Mouse (Mus musculus) heart, postnatal 10 days (tissue): ENCODE data around the gene Stx18. TPM values are rescaled to one million over a fixed set of nuclear protein-coding genes. Genes with fewer than 3 reads are reported as not detected.

Experiments used
- DNase-seq, 2 experiments: peaks; one replicate each; pipeline ENCODE4 v3.0.0; 2021
- intact Hi-C: fragments of 180-260 bp; cut with DNase I; formaldehyde crosslinking; loops from one replicate; pipeline ENCODE4 v1.15.1; 2025
- total RNA-seq, 2 experiments: library from RNA; stranded (reverse); gene quantifications; 2 replicates each; pipeline ENCODE4 v1.2.3; 2021

The Stx18 gene
- 10 to 100 TPM; 20.9 to 22.2 TPM for total RNA-seq

GRCm38 (mm10) chr5:38038710-38039592 lies at the start of gene Stx18:
Gene Stx18 (plus strand): TSS chr5:38038742.
- intact Hi-C loops = loop anchor here (5.0 kb wide), 1 partner anchor 217 kb away; the partner anchor contains the start of gene Msx1
- peak; percentile 92 to 93 for DNase-seq

GRCm38 (mm10) chr5:37992346-37992745 lies 46.2 kb upstream of the Stx18 start:
- DNase-seq = no peak
- intact Hi-C loops = no loop called here

GRCm38 (mm10) chr5:37998805-37999204 lies 39.7 kb upstream of the Stx18 start:
- no peak for DNase-seq
- intact Hi-C loops = no loop called here

DNA sequence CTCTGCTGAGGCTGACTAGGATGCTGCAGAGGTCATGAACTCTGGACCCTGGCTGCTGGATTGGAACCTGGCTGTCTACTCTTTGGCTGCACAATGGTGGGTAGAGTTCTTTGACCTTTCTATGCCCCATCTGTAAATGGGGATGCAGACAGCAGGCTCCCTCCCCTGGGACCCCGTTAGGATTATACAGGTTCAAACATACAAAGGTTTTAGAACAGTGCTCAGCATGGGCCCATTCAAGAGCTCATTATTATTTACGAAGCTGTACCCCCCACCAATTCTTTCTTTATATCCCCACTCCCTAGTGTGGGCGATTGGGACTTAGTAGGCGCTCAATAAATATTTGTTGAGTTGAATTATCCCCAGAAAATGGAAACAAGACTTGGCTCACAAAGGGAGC lies 36.0 kb upstream of the Stx18 start:
- intact Hi-C loops = no loop called here
- no peak for DNase-seq

DNA sequence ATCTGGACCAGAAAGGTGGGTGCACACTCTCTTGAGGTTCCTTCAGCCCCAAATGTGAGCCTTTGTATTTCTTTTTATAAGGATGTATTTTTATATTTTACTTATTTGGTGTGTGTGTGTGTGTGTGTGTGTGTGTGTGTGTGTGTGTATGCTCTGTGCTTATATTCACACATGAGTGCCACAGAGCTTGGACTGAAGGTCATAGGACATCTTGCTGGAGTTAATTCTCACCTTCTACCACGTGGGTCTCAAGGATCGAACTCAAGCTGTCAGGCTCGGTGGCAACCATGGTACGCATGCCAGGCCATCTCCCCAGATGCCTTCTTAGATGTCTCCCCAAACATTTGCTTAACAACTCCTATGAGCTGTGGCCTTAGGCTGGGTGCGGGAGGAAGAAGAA lies 33.8 kb upstream of the Stx18 start:
- DNase-seq = no peak
- intact Hi-C loops = no loop called here

- intact Hi-C loops = no loop called here
- DNase-seq = no peak
Observed at GRCm38 (mm10) chr5:38006415-38007347, 31.9 kb upstream of the Stx18 start.

DNA sequence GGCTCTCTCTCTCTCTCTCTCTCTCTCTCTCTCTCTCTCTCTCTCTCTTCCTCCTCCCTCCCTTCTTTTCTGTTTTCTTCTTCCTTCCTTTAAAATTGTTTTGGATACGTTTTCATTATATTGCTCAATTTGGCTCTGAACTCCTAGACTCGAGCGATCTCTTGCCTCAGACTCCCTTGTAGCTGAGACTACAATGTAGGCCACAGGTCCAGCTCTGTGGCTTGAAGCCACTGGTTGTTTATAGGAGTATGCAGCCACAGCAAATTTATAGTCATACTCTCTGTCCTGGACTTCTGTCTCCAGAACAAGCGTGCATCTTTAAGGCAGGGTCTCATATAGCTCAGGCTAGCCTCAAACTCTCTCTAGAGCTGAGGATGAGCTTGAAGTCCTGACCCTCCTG lies 29.5 kb upstream of the Stx18 start:
- no peak for DNase-seq
- intact Hi-C loops = no loop called here

DNA sequence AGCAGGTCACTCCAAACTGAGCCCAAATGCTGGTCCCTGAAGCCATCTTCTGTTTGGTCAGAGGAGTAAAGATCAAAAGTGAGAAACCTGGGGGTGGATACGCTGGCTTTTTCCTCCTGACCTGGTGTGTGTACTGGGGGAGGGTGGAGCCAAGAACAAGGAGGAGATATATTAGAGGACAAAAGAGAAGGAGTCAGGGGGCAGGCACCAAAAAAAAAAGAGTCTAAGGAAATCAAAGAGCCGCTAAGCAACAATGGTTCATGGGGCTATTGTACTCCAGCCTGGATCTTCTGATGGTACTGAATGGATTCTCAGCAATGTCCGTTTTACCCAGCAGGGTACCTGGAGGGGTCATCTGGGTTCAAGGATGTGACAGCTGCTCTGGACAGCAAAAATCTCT lies 23.6 kb upstream of the Stx18 start:
- no peak for DNase-seq
- intact Hi-C loops = no loop called here

- intact Hi-C loops = no loop called here
- no peak for DNase-seq
Observed at GRCm38 (mm10) chr5:38016945-38017344, 21.6 kb upstream of the Stx18 start.

DNA sequence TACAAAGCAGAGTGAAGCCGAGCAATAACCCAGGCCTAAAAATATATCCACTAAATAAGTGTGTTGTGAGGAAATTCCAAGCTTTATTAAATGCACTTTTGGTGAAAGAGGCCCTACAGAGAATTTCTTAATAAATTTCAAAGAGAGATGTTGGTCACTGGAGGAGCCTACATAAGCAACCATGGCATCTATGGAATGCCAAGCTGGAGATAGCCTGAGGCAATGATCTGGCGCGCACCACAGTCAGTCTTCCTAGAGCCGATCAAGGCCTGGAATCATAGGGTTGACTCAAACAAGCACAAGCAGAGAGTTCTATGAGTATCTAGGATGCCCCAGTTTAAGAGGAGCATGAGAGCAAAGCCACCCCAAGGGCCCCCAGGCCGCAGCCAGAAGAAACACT lies 10.9 kb upstream of the Stx18 start:
- DNase-seq = no peak
- intact Hi-C loops = no loop called here

DNA sequence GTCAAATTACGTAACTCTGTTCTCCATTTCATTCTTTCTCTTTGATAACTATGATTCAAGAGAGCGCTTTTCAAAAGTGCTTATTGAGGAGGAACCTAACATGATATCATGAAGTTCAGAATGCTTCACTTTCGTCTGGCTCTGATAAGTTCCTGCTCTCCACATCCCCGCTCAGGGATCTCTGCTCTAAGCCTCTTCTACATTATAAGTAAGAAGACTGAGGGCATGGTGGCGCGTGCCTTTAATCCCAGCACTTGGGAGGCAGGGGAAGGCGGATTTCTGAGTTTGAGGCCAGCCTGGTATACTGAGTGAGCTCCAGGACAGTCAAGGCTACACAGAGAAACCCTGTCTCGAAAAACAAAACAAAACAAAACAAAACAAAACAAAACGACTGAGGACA lies 268 bp upstream of the Stx18 start:
- intact Hi-C loops = loop anchor here (5.0 kb wide), 1 partner anchor 216 kb away; the partner anchor contains the start of gene Msx1
- peak; percentile 5 to 21 for DNase-seq

GRCm38 (mm10) chr5:38039796-38040195 lies 1.3 kb downstream of the Stx18 start:
- intact Hi-C loops = loop anchor here (5.0 kb wide), 1 partner anchor 217 kb away; the partner anchor contains the start of gene Msx1

GRCm38 (mm10) chr5:38044923-38045322 lies 6.4 kb downstream of the Stx18 start:
- intact Hi-C loops = no loop called here
- DNase-seq = no peak

More at GRCm38 (mm10) chr5:38039796-38040195, 1.3 kb downstream of the Stx18 start:
- DNase-seq = no peak

DNA sequence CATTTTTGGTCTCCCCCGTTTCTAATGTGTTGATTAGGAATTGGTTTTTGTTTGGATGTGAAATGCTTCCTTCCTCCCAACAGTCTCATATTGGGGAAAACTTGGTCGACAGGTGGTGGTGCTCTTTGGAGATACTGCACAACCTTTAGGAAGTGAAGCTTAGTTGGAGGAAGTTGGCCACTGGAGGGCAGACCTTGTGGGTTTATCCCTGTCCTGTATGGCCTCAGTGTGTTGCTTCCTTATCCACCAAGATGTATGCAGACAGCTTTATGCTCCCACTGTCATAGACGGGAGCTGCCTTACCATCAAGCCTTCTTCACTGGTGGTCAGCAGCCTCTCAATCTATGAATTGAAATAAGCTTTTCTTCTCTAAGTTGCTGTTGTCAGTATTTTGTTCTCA lies 9.6 kb downstream of the Stx18 start:
- DNase-seq = no peak
- intact Hi-C loops = no loop called here

- intact Hi-C loops = no loop called here
- no peak for DNase-seq
Observed at GRCm38 (mm10) chr5:38061051-38061450, 22.5 kb downstream of the Stx18 start.

DNA sequence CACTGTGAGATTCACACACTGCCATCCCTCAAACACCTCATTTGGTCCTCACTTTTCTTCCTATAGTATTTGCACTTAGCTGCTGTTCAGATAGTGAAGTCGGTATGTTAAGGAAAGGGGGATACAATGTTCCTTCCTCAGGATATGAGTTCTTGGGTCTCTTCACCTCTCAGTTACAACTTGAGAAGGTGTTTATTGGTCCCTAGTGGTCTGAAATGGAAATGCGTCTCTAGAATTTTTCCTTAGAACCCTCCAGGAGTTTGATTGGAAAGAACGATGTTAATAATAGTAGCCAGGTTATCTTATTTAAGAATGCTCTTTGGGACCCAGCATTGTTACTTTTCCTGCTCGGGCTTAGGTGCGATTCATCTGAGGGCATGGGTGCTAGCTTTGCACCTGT lies 24.2 kb downstream of the Stx18 start:
- peak in 1 of 2 experiments; percentile 17 for DNase-seq
- intact Hi-C loops = no loop called here

DNA sequence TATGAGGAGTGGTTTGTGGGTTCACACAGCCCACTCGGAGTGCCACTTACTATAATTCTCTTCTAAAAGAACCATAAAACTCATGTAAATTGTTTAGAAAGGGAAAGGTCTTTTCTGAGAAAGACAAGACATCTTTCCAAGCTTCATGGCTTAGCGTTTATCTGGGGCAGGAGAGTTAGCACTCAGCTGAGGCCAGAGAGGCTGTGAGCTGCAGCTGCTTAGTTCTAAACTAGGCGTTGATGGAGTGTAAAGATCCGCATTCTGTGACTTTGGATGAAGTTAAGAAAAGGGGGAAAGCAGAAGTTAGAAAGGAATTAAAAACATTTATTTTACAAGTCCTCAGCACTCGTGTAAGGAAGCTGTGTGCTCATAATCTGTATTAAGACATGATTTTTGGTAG lies 24.8 kb downstream of the Stx18 start:
- no peak for DNase-seq
- intact Hi-C loops = no loop called here

DNA sequence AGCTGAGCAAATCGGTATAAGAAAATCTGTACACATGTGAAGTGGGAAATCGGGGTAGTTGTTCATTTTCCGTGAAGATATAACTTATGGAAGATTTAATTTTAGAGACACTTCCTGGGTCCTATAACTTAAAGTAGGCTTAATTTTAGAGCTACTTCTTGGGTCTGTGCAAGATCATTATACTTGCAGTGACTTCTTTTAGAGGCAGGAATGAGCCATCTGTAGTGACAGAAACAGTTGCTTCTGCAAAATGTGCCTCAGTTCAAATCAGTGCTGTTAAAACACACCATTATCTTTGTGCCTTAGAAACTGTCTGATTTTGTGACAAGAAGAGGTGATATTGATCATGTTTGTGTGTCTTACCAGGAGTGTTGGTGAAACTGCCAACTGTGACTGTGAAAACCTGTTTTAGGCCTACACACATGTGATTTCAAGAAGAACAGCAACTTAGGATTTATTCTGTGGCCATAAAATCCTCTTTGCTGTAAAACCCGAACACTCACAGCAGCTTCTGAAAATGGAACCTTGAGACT lies 25.6 kb downstream of the Stx18 start:
- intact Hi-C loops = no loop called here
- DNase-seq = no peak

DNA sequence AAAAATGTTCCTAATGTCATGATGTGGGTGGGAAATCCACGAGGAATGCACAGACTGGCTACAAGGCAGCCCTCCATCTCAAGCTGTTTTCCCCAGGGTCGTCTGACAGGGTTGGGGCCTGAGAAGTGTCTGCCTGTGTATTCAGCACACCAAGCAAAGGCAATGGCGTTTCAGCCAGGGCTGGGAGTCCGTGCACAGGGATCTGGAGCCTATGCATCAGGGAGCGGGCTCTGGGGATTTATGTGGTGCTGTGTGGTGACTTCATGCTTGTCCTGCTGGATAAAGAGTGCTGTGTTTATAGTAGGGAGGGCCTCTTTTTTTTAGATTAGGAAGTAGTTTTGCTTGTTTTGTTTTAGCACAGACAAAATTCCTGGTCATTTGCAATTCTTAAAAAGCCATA lies 26.2 kb downstream of the Stx18 start:
- intact Hi-C loops = no loop called here
- peak; percentile 32 to 42 for DNase-seq

DNA sequence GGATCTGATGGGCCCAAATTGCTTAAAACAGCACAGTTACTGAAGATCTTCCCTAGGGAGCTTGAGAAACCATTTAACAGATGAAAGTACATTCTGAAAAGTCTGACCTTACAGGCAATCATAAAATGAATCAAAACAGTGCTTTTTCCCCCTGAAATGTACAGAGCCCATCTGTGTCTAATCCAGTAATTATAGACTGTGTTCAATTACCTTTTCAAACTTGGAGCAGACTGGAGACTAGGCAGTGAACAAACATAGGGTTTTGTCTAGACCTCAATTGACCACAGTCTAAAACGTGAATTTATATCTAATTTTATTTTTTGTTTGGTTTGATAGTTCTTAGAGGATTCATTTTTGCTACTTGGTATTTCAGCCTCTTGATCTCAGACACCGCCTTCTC lies 26.9 kb downstream of the Stx18 start:
- DNase-seq = no peak
- intact Hi-C loops = no loop called here

- intact Hi-C loops = no loop called here
- no peak for DNase-seq
Observed at GRCm38 (mm10) chr5:38066606-38067005, 28.1 kb downstream of the Stx18 start.
